Mouse (Mus musculus) bone marrow macrophage, adult 2 months (primary cell): Measurements from ENCODE around the gene Nlrp9c.
"Not testable (repeated sequence)": the region's sequence is repeated elsewhere in the genome, so short reads cannot be mapped to it uniquely, and the experiment has no call there.

ENCODE experiments used
- CTCF ChIP-seq: IDR thresholded peaks from 2 replicates; pipeline ENCODE4 v1.5.1; 2012; ENCODE audit warnings: low read depth, mild to moderate bottlenecking, low read length, moderate library complexity
- POLR2A ChIP-seq: IDR thresholded peaks from 2 replicates; pipeline ENCODE4 v1.6.1; 2012; ENCODE audit warnings: mild to moderate bottlenecking, low read depth, low read length, borderline replicate concordance

- not testable (repeated sequence) for TF ChIP-seq POLR2A, CTCF
Observed at GRCm38 (mm10) chr7:26352258-26352657, 51.2 kb downstream of the Nlrp9c start.
